Mouse (Mus musculus): Measurements from ENCODE around the gene Izumo2. TPM values are rescaled to one million over a fixed set of nuclear protein-coding genes. Genes with fewer than 3 reads are reported as not detected.

The Izumo2 gene
- polyA plus RNA-seq, 1 experiment from 2014 or later: not detected

- H3K4me2 ChIP-seq: no peak overlapping the region
- H3K4me1 ChIP-seq: peaks cover 5% of the 10 kb centered on the region
- H3K27ac ChIP-seq: no peak overlapping the region
- no peak overlapping the region for H3K4me3 ChIP-seq
- ATAC-seq: no peak
- no peaks in the 10 kb centered on the region; the same call in 1 of the 2 replicates for H3K27me3 ChIP-seq
- H3K9ac ChIP-seq: no peak overlapping the region
- H3K36me3 ChIP-seq (ENCODE audit: poor library complexity, severe bottlenecking): no peaks in the 10 kb centered on the region
- H3K9me3 ChIP-seq (replicated peaks): no peaks in the 10 kb centered on the region
- 48% methylated on average over 4 of the region's 4 CpGs for WGBS
Measured at GRCm38 (mm10) chr7:44676126-44676525, 32.4 kb upstream of the Izumo2 start.

DNA sequence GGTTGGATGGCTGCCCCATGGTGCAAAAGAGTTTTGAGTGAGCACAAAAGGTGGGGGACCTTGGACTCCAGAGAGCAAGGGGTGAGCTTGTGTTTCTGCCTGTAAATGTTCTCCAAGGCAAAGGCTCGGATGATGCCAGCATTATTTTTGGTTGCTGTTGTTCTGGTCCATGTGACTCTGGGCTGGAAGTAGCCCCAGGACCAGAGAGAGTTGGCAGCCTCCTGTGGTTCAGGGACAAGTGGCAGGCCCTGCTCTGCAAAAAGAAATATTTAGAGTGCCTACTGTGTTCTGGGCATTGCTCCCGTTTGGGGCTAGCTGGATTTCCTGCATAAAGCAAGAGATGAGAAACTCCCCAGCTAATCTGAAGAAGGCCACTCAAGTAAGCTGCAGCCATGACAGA lies 31.9 kb upstream of the Izumo2 start:
- H3K27ac ChIP-seq: no peak overlapping the region
- WGBS: 59% methylated on average over 2 of the region's 2 CpGs
- no peaks in the 10 kb centered on the region for H3K9me3 ChIP-seq (replicated peaks)
- no peak overlapping the region for H3K4me3 ChIP-seq
- no peak overlapping the region for H3K4me2 ChIP-seq
- H3K36me3 ChIP-seq (ENCODE audit: poor library complexity, severe bottlenecking): no peaks in the 10 kb centered on the region
- ATAC-seq: no peak
- no peak overlapping the region for H3K9ac ChIP-seq
- H3K27me3 ChIP-seq: no peaks in the 10 kb centered on the region; the same call in 1 of the 2 replicates
- H3K4me1 ChIP-seq: 0 out of 2 replicates have a peak, but pooled peaks cover under 1% of the 10 kb centered on the region

DNA sequence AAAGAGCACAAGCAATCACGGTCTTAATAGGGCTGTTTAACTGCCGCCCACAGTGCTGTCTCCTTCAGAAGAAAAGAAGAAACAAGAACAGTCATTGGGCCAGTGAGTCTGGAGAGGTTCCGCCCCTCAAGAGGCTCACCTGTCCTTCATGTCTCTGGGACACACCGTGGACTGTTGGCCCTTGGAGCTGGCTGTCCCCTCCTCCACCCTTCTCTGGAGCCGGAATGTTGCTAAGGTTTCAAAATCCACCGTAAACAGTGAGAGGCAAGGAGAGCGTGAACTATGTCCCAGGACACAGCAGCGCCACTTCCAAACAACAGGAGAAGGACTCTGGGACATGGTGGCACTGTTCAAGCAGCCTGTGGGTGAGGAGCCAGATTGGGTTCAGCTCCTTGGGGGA lies 24.9 kb upstream of the Izumo2 start:
- Histone ChIP-seq H3K27me3 (no peaks in the 10 kb centered on the region), H3K9ac (no peak overlapping the region), H3K4me2 (no peak overlapping the region), H3K4me3 (no peak overlapping the region), H3K36me3 (ENCODE audit: poor library complexity, severe bottlenecking) (no peaks in the 10 kb centered on the region), H3K4me1 (peaks cover 21% of the 10 kb centered on the region), H3K9me3 (replicated peaks) (no peaks in the 10 kb centered on the region), H3K27ac (no peak overlapping the region)
- ATAC-seq: no peak
- 84% methylated on average over 8 of the region's 8 CpGs for WGBS

DNA sequence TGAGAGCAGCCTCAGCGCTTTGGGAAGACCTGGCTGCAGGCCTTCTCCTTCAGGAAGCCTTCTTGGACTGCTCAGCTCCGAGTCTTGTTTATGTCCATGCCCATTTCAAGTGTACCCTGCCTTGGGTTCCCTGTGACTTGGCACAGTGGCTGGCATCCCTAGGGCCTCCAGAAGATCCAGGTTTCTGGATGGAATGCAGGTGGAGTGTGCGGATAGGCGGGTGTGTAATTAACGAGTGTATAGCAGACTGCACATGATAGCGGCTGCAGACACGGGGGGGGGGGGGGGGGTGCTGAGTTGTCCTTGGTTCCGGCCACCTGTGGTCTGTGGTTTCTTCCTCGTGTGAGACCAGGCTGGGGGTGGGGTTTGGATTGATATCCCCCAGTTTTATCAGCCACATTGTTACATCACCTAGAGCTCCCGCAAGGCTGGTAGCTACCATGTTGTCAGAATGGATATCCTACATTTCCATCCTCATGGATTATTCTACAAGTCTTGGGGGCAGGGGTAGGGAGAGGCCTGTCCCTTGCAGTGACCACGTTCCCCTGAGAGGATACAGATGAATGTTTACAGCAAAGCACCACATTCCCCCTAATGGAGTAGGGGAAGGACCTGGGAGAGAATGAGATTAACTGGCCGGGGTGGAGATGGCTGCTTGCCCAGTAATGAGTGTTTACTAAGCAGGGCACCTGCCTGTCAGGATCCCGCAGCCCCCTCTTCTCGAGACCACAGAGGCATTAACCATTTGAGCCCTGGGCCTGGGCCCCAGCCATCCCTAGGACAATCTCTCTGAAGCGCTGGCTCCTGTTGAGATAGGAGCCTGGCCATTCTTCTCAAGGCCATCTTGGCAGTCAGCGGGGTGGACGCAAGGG lies 22.8 kb upstream of the Izumo2 start:
- no peaks in the 10 kb centered on the region for H3K9me3 ChIP-seq (replicated peaks)

GRCm38 (mm10) chr7:44688890-44689289 lies 19.7 kb upstream of the Izumo2 start:
- no peak overlapping the region for H3K4me3 ChIP-seq
- no peak for ATAC-seq
- H3K27me3 ChIP-seq: no peaks in the 10 kb centered on the region
- H3K9me3 ChIP-seq (replicated peaks): no peaks in the 10 kb centered on the region
- H3K27ac ChIP-seq: no peak overlapping the region
- H3K4me1 ChIP-seq: peaks cover 21% of the 10 kb centered on the region
- H3K36me3 ChIP-seq (ENCODE audit: poor library complexity, severe bottlenecking): no peaks in the 10 kb centered on the region
- 69% methylated on average over 3 of the region's 3 CpGs for WGBS
- H3K9ac ChIP-seq: no peak overlapping the region
- H3K4me2 ChIP-seq: no peak overlapping the region

More for the DNA sequence above, 22.8 kb upstream of the Izumo2 start:
- H3K9ac ChIP-seq: peak overlapping the region; percentile 43; the same call in 1 of the 2 replicates
- H3K27me3 ChIP-seq: no peaks in the 10 kb centered on the region
- peak; percentile 62; the same call in 1 of the 2 replicates for ATAC-seq
- no peaks in the 10 kb centered on the region for H3K36me3 ChIP-seq (ENCODE audit: poor library complexity, severe bottlenecking)
- 45% methylated on average over 17 of the region's 17 CpGs for WGBS
- peaks cover 21% of the 10 kb centered on the region for H3K4me1 ChIP-seq
- no peak overlapping the region for H3K4me2 ChIP-seq
- no peak overlapping the region for H3K27ac ChIP-seq
- H3K4me3 ChIP-seq: no peak overlapping the region

- Histone ChIP-seq H3K4me2 (no peak overlapping the region), H3K9me3 (replicated peaks) (no peaks in the 10 kb centered on the region), H3K27me3 (no peaks in the 10 kb centered on the region), H3K27ac (no peak overlapping the region), H3K4me3 (no peak overlapping the region), H3K9ac (no peak overlapping the region), H3K36me3 (ENCODE audit: poor library complexity, severe bottlenecking) (no peaks in the 10 kb centered on the region), H3K4me1 (peaks cover 21% of the 10 kb centered on the region)
- 89% methylated on average over 7 of the region's 7 CpGs for WGBS
- no peak for ATAC-seq
Measured at GRCm38 (mm10) chr7:44689331-44689730, 19.2 kb upstream of the Izumo2 start.

DNA sequence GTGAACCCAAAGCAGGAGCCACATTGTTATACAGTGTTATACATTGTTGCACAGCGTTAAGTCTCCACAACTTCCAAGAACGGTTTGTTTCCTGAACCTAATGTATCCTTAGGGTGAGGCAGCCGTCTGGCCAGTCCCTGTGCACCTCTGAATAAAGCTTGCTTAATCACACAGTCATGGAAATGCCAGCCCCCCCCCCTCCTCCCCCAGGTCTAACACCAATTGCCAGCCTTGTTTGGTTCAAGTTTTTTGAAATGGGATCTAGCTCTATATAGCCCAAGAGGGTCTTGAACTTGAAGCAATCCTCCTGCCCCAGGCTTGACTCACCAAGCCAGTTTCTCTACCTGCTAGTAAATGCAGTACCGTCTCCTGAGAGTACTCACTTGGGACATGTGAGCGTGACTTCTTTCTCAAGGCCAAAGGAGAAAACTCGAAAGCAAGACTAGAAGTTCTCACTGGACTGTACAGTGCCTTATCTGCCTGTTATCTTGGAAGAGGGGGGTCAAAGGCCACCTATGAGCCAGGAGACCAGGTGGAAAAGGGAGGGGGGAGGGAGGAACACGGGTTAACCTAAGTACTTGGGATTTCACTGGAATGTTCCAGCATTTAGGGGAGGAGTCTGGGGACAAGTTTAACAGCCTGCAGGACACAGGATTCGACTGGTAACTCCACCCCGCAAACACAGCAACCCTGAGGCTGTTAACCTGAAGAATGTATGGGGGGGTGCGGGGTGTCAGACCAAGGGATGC lies 14.9 kb upstream of the Izumo2 start:
- 82% methylated on average over 10 of the region's 10 CpGs for WGBS
- Histone ChIP-seq H3K27ac (no peak overlapping the region), H3K36me3 (ENCODE audit: poor library complexity, severe bottlenecking) (no peaks in the 10 kb centered on the region), H3K9ac (no peak overlapping the region), H3K9me3 (replicated peaks) (no peaks in the 10 kb centered on the region), H3K4me2 (no peak overlapping the region), H3K4me3 (no peak overlapping the region), H3K4me1 (peaks cover 11% of the 10 kb centered on the region), H3K27me3 (no peaks in the 10 kb centered on the region; the same call in 1 of the 2 replicates)
- ATAC-seq: no peak

DNA sequence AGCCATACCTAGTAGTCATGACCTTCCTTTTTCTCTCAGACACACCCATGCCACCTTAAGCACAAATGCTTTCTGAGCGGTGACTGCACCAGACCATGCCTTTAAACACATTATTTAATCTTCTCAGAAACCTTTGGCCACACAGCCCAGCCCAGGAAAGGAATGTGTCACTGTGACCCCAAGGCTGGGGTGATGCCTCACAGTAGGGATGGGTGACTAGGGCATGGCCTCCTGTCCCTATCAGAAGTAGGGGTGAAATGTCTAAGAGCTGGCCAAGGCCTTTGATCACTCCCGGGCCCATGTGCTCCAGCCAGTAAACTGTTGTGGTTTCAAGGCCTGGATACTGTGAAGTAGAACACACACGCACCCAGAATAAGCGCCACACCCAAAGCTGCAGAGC lies 13.3 kb upstream of the Izumo2 start:
- no peak overlapping the region for H3K4me3 ChIP-seq
- no peak overlapping the region for H3K27ac ChIP-seq
- no peaks in the 10 kb centered on the region for H3K36me3 ChIP-seq (ENCODE audit: poor library complexity, severe bottlenecking)
- no peak overlapping the region for H3K4me2 ChIP-seq
- H3K4me1 ChIP-seq: peaks cover 11% of the 10 kb centered on the region
- H3K9me3 ChIP-seq (replicated peaks): no peaks in the 10 kb centered on the region
- WGBS: 91% methylated on average over 4 of the region's 4 CpGs
- ATAC-seq: no peak
- H3K9ac ChIP-seq: no peak overlapping the region
- H3K27me3 ChIP-seq: no peaks in the 10 kb centered on the region; the same call in 1 of the 2 replicates

DNA sequence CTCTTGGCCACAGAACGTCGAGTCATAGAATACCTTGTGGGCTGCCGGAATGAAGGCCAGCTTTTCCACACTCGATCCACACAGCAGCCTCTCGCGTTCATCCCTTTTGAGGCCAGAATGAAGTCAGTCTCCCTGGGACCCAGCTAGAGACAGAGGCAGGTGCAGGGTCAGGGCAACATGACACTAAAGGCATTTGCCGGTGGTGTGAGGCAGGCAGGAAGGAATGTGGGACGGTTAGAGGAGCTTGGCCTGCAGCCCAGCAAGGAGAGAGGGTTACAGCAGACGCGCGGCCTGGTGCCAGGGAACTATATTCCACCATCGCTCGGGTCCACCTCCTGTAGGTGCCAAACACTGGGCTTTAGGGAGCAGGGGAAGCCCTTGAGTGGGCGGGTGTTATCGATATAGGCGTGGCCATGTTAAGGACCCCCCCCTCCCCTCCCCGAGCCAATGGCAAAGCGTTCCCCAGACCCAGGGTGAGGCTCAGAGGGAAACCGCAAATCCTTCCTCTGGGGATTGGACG lies 11.3 kb upstream of the Izumo2 start:
- Histone ChIP-seq H3K4me1 (peaks cover 11% of the 10 kb centered on the region), H3K36me3 (ENCODE audit: poor library complexity, severe bottlenecking) (no peaks in the 10 kb centered on the region), H3K9ac (no peak overlapping the region), H3K27me3 (no peaks in the 10 kb centered on the region; the same call in 1 of the 2 replicates), H3K27ac (0 out of 2 replicates have a peak overlapping the region, but pooled peaks have one; percentile 14), H3K9me3 (replicated peaks) (no peaks in the 10 kb centered on the region), H3K4me3 (no peak overlapping the region), H3K4me2 (peak overlapping the region; percentile 27)
- 15% methylated on average over 20 of the region's 20 CpGs for WGBS
- no peak for ATAC-seq

GRCm38 (mm10) chr7:44697980-44698379 lies 10.6 kb upstream of the Izumo2 start:
- Histone ChIP-seq H3K4me1 (peaks cover 11% of the 10 kb centered on the region), H3K27ac (no peak overlapping the region), H3K36me3 (ENCODE audit: poor library complexity, severe bottlenecking) (no peaks in the 10 kb centered on the region), H3K4me3 (no peak overlapping the region), H3K9ac (no peak overlapping the region), H3K9me3 (replicated peaks) (no peaks in the 10 kb centered on the region), H3K4me2 (no peak overlapping the region), H3K27me3 (no peaks in the 10 kb centered on the region; the same call in 1 of the 2 replicates)
- 65% methylated on average over 7 of the region's 7 CpGs for WGBS
- ATAC-seq: no peak

GRCm38 (mm10) chr7:44701921-44702320 lies 6.6 kb upstream of the Izumo2 start:
- H3K4me3 ChIP-seq: no peak overlapping the region
- peak; percentile 69; the same call in 1 of the 2 replicates for ATAC-seq
- H3K27me3 ChIP-seq: no peaks in the 10 kb centered on the region; the same call in 1 of the 2 replicates
- H3K9ac ChIP-seq: no peak overlapping the region
- no peak overlapping the region for H3K27ac ChIP-seq
- H3K9me3 ChIP-seq (replicated peaks): no peaks in the 10 kb centered on the region
- peaks cover 8% of the 10 kb centered on the region for H3K4me1 ChIP-seq
- WGBS: 8% methylated on average over 5 of the region's 6 CpGs
- H3K4me2 ChIP-seq: no peak overlapping the region
- H3K36me3 ChIP-seq (ENCODE audit: poor library complexity, severe bottlenecking): no peaks in the 10 kb centered on the region

DNA sequence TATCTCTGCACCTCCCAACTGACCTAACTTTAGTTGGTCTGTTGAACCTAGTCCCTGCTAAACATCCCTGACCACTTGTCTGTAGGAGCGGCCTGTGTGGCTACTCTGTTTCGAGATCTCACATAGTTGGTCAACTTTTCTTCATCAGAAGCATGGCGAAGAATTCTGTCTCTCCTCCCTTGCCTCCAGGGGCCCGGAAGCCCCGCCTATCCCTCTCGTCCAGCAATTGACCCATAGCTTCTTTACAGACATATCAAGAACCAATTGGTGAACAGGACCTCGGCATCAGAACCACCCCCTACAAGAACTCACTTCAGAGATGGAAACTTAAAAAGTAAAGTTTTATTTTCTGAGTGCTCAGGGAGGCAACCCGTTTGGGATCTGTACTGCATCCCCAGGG lies 5.6 kb upstream of the Izumo2 start:
- WGBS: 81% methylated on average over 8 of the region's 8 CpGs
- no peak for ATAC-seq
- no peaks in the 10 kb centered on the region for H3K4me1 ChIP-seq
- no peak overlapping the region for H3K9ac ChIP-seq
- no peak overlapping the region for H3K4me2 ChIP-seq
- no peaks in the 10 kb centered on the region for H3K36me3 ChIP-seq (ENCODE audit: poor library complexity, severe bottlenecking)
- H3K9me3 ChIP-seq (replicated peaks): no peaks in the 10 kb centered on the region
- no peak overlapping the region for H3K4me3 ChIP-seq
- no peak overlapping the region for H3K27ac ChIP-seq
- no peaks in the 10 kb centered on the region for H3K27me3 ChIP-seq
